Mouse (Mus musculus): ENCODE results near the gene Cd160. TPM values are rescaled to one million over a fixed set of nuclear protein-coding genes. Genes with fewer than 3 reads are reported as not detected.

Gene Cd160
- total RNA-seq, 1 experiment from 2014 or later, result 7.6 TPM

GRCm38 (mm10) chr3:96834587-96835348, 5.6 kb upstream of the Cd160 start:
- no peak for ATAC-seq (replicated peaks; ENCODE audit: insufficient number of reproducible peaks, low FRiP score, low TSS enrichment, poor library complexity, severe bottlenecking)

- no peak for ATAC-seq (replicated peaks; ENCODE audit: insufficient number of reproducible peaks, low FRiP score, low TSS enrichment, poor library complexity, severe bottlenecking)
Observed at GRCm38 (mm10) chr3:96832930-96833329, 3.8 kb upstream of the Cd160 start.

- ATAC-seq (replicated peaks; ENCODE audit: insufficient number of reproducible peaks, low FRiP score, low TSS enrichment, poor library complexity, severe bottlenecking), result no peak
Observed at GRCm38 (mm10) chr3:96829856-96830255, 705 bp upstream of the Cd160 start.

GRCm38 (mm10) chr3:96828308-96828864, 765 bp downstream of the Cd160 start:
- ATAC-seq (replicated peaks; ENCODE audit: insufficient number of reproducible peaks, low FRiP score, low TSS enrichment, poor library complexity, severe bottlenecking), result no peak

GRCm38 (mm10) chr3:96825261-96825660, 3.9 kb downstream of the Cd160 start:
- no peak for ATAC-seq (replicated peaks; ENCODE audit: insufficient number of reproducible peaks, low FRiP score, low TSS enrichment, poor library complexity, severe bottlenecking)

- ATAC-seq (replicated peaks; ENCODE audit: insufficient number of reproducible peaks, low FRiP score, low TSS enrichment, poor library complexity, severe bottlenecking), result no peak
Observed at GRCm38 (mm10) chr3:96824614-96825013, 4.5 kb downstream of the Cd160 start.

GRCm38 (mm10) chr3:96823701-96824100, 5.5 kb downstream of the Cd160 start:
- no peak for ATAC-seq (replicated peaks; ENCODE audit: insufficient number of reproducible peaks, low FRiP score, low TSS enrichment, poor library complexity, severe bottlenecking)

GRCm38 (mm10) chr3:96821581-96821980, 7.6 kb downstream of the Cd160 start:
- no peak for ATAC-seq (replicated peaks; ENCODE audit: insufficient number of reproducible peaks, low FRiP score, low TSS enrichment, poor library complexity, severe bottlenecking)

- 0 out of 2 replicates have a peak, but pooled peaks have one; percentile 5 for ATAC-seq (replicated peaks; ENCODE audit: insufficient number of reproducible peaks, low FRiP score, low TSS enrichment, poor library complexity, severe bottlenecking)
Observed at GRCm38 (mm10) chr3:96820116-96820915, 8.8 kb downstream of the Cd160 start.

- ATAC-seq (replicated peaks; ENCODE audit: insufficient number of reproducible peaks, low FRiP score, low TSS enrichment, poor library complexity, severe bottlenecking), result no peak
Observed at GRCm38 (mm10) chr3:96814342-96814741, 14.8 kb downstream of the Cd160 start.

- ATAC-seq (replicated peaks; ENCODE audit: insufficient number of reproducible peaks, low FRiP score, low TSS enrichment, poor library complexity, severe bottlenecking), result no peak
Observed at GRCm38 (mm10) chr3:96813591-96814244, 15.4 kb downstream of the Cd160 start.

GRCm38 (mm10) chr3:96813106-96813505, 16.0 kb downstream of the Cd160 start:
- no peak for ATAC-seq (replicated peaks; ENCODE audit: insufficient number of reproducible peaks, low FRiP score, low TSS enrichment, poor library complexity, severe bottlenecking)

GRCm38 (mm10) chr3:96812395-96813091, 16.6 kb downstream of the Cd160 start:
- ATAC-seq (replicated peaks; ENCODE audit: insufficient number of reproducible peaks, low FRiP score, low TSS enrichment, poor library complexity, severe bottlenecking), result peak; percentile 73

GRCm38 (mm10) chr3:96811232-96811631, 17.9 kb downstream of the Cd160 start:
- no peak for ATAC-seq (replicated peaks; ENCODE audit: insufficient number of reproducible peaks, low FRiP score, low TSS enrichment, poor library complexity, severe bottlenecking)

- ATAC-seq (replicated peaks; ENCODE audit: insufficient number of reproducible peaks, low FRiP score, low TSS enrichment, poor library complexity, severe bottlenecking), result no peak
Observed at GRCm38 (mm10) chr3:96808651-96809050, 20.5 kb downstream of the Cd160 start.

GRCm38 (mm10) chr3:96808136-96808535, 21.0 kb downstream of the Cd160 start:
- no peak for ATAC-seq (replicated peaks; ENCODE audit: insufficient number of reproducible peaks, low FRiP score, low TSS enrichment, poor library complexity, severe bottlenecking)

GRCm38 (mm10) chr3:96802214-96802613, 26.9 kb downstream of the Cd160 start:
- no peak for ATAC-seq (replicated peaks; ENCODE audit: insufficient number of reproducible peaks, low FRiP score, low TSS enrichment, poor library complexity, severe bottlenecking)

GRCm38 (mm10) chr3:96800254-96800653, 28.9 kb downstream of the Cd160 start:
- no peak for ATAC-seq (replicated peaks; ENCODE audit: insufficient number of reproducible peaks, low FRiP score, low TSS enrichment, poor library complexity, severe bottlenecking)

- ATAC-seq (replicated peaks; ENCODE audit: insufficient number of reproducible peaks, low FRiP score, low TSS enrichment, poor library complexity, severe bottlenecking), result no peak
Observed at GRCm38 (mm10) chr3:96788506-96788905, 40.6 kb downstream of the Cd160 start.
